Mouse (Mus musculus) forelimb bud, embryonic 11.5 days (tissue): Measurements from ENCODE around the gene Sept9.

Source experiments
- DNase-seq: peaks from one replicate; pipeline ENCODE4 v3.0.0-alpha.2; 2012; ENCODE audit warnings: low read depth, low spot score

The Sept9 gene

DNA sequence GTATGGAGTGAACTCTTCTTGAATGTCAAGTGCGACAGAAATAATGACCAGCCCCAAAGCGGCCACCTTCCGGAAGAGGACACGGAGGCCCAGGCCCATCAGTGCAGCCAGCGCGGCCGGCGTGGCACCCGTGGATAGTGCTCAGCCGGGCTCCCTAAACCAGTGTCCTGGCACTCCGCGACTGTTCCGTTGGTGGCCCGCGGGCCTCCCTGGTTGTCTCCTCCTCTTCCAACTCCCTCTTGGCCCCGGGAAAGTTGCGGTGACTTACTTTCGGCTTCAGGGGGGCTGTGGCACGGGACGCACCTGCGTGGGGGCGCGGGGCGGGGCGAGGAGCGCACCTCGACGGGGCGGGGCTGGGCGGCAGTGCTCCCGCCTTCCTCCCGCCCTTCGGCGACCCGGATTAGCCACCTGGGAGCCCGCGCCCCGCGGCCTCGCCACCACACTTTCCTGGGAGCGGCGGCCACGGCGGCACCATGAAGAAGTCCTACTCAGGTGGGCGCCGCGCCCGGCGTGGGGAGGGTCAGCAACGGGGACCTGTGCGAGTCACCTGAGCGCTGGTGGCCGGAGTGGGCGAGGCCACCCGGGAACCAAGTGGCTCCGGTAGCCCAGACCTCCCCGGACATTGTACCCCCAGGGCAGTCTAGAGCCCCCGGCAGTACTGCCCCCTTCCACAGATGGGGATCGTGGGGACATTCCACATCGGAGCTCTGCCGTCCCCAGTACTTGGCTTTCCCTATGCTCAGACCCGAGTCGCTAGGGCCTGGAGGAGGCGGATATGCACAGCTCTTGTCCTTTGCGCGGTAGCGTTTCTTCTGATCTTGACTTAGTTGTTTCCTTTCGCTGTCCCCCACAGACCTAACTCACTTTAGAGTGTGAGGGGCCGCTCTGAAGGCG, at the start of gene Sept9:
Gene Sept9, plus strand, starts transcription at position 380 of the 894 bp plus-strand sequence.
- peak; percentile 25 for DNase-seq

DNA sequence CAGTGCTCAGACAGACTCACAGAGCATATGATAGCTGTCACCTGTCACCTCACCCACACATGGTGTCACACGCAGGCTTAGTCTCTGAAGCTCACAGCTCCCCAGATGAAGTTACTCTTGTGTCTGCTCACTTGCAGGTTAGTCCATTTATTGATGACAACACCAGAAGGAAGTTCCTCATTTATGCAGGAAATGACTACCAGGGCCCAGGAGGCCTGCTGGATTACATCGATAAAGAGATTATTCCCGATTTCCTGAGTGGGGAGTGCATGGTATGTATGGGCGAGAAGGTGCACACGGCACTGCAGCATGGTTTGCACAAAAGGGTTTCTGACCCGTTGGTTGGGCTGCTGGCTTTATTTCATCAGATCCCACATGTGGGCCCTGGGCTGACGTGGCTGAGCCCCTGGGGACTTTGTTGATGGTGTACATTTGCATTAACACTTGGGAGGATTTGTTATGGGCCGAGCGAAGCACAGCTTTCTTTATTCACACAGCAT, 48.9 kb upstream of the Sept9 start:
- DNase-seq = no peak

DNA sequence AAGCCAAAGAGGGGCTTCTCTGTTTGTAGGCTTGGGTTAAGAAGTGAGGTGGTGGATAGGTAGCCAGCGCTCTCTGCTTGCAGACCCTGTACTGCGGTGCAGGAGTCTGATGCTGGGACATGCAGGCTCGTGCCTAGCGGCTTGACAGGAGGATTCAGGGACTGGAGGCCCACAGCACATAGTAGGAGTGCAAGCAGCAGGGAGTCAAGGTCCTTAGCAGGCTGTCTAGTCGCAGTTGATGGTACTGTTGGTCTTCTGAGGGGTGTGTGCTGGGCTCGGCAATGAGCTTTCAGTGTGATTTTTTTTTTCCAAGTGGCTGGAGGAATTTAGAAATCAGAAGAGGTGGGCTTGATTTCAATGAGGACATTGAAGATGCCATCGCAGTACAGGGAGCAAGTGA, 48.0 kb upstream of the Sept9 start:
- DNase-seq = no peak

DNA sequence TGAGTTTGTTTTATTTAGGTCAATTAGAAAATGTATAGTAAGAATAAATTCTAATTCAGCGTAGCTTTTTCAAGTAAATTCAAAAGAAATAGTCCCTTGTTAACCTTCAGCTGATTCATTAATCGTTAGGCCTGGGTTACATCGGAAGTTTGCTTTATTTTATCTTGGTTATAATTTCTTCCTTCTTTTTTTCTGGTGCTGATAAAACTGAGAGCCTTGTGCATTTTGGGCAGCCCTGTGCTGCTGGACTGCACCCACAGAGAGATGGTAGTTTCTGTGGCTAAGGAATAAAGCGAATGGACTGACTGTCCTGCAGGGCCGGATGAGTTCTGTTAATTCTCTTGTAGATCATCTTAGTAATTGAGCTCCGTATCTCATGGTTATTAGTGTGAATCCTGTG, 46.9 kb upstream of the Sept9 start:
- DNase-seq = no peak

DNA sequence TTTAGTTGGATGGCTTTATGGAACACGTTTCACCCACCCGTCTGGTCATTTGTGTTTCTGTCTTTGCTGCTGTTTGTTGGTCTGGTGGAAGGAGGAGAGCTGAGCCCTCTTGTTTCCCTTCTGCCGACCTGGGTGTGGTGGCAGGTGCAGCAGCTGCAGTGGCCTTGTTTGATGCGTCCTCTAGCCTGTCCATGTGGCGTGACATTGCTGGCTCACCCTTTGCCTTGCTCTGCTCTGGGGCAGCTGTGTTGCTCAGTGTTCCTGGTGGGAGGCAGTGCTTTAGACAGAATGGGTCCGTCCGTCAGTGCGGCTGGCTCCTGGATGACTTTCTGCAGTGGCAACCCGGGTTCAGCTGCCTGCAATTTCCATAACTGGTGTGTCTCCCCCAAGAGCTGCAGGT, 45.9 kb upstream of the Sept9 start:
- no peak for DNase-seq

DNA sequence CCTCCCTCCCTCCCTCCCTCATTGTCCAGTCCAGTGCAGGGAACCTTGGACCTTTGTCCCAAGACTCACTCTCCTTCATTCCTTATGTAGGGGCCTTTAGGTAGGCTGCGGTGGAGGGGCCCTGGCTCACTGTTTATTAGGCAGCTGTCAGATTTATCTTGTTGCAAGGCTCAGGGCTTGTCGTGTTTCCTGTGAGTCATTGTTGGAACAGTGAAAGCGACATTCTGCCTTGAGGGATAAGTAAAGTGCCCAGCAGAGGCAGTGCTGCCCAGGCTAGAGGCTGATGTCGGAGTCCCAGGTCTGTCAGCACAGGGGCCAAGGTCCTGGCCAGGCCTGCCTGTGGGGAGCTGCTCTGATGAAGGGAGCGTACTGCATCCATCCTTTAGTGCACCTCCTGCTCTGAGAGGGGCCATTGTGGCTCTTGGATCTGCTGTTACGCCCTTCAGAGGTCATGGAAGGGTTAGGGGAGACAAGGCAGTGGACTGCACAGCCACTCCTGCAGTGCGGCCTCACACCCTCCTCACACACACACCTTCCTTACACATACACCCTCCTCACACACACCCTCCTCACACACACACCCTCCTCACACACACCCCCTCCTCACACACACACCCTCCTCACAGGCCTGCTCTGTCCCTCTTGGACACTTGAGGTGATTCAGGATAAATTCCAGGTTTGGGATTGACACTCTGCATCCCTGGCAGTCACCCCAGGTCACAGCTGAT, 45.2 kb upstream of the Sept9 start:
- DNase-seq = no peak

DNA sequence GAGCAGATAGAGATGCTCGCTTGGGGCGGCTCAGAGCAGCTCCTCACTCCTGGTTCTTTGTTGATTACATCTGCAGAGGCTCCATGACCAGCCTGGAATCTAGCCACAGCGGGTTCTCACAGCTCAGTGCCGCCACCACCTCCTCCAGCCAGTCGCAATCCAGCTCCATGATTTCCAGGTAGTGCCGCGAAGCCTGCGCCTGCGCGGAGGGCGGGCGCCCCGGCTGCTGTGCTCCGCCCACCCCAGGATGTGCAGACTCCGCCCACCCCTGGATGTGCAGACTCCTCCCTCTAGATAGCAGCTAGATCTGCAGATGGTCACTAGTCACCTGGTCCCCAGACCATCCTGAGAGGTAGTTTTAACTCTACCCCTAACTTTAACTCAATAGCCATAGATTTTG, 42.7 kb upstream of the Sept9 start:
- DNase-seq = peak; percentile 74

DNA sequence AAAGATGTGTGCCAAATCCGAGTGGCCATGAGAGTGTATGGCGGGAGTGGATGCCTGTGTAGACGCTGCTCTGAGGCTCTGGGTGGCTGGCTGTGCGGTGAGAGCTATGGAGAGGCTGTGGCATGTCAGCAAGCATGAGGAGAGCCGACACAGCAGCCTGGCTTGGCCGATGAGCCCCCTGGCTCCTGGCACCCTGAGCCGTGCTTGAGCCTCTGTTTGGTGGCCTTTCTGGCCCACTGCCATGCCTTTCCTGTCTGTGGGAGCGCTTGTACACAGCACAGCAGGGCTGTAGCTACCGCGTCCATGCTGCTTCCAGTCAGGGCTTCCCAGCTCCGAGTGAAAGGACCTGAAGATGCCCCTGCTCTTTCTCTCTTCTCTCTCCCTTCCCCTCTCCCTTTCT, 41.1 kb upstream of the Sept9 start:
- DNase-seq = no peak

DNA sequence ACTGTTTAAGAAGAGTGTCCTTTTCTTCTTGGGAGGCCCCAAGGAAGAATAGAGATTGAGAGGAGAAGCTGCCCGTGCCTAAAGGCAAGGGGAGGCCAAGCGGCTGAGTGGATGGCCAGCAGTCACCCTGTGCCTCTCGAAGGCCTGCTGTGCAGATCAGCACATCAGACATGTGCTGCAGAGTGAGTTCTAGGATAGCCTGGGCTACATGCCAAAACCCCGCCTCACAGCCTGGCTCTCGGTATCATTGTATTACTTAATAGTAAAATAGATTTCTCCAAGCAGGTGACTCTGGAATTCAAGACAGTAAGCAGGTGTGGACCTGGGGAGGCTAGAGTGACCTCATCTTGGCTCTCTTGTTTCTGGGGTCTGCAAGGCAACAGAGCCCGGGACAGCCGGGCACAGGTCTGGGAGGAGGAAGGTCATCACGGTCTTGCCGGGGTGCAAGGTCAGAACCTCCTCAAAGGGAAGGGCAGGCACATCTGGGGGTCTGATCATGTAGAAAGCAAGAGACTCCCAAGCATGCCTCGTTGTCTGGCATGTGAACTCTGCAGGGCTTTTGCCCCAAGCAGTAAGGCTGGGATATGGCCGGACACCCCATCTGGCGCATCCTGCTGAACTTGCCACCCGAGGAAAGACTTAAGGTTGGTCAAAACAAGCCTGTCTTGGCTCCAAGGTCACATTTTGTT, 40.1 kb upstream of the Sept9 start:
- no peak for DNase-seq

DNA sequence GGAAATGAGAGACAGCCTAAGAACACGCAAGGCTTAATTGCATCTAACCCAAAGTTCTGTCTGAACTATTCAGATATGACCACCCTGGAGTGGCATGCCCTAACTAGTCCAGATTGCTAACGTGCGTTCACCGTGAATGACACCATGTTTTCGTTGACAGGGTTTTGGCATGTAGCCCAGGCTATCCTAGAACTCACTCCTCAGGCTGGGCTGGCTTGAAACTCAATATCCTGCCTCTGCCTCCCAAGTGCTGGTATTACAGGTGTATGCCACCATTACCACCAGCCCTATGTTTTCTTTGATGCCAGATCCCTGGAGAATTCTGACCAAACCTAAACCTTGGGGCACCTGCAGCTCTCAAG, 39.5 kb upstream of the Sept9 start:
- no peak for DNase-seq

DNA sequence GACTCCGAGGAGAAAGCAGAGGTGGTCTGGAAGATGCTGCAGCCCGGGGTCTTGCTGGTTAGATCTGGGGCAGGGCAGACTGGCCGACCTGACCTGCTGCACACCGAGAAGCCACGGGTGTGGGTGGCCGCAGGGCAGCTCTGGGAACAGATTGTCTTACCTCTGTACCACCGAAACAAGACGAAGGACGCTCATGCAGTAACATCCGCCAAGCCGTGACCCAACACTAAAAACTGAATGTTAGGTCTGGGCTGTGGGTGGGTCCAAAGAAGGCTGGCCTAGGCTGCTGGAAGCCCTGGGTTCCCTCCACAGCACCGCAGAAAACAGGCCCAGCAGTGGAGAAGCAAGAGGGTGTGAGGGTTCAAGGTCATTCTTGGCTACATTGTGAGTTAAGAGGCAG, 38.7 kb upstream of the Sept9 start:
- DNase-seq = no peak

DNA sequence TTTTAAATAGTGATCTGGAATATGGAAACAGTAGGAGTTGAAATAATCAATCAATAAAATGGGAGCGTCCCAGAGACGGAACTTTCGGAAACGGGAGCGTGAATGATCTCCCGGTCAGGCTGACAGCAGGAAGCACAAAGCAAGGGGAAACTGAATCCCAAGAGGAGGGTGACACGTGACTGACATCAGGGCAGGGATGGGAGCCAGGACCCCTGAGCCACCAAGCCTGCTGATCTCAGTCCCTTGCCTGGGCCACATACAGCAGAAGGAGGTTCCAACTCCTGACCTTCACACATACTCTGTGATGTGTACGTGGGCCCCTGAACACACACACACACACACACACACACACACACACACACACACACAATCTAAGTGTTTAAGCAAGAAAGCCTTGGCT, 37.9 kb upstream of the Sept9 start:
- DNase-seq = no peak

DNA sequence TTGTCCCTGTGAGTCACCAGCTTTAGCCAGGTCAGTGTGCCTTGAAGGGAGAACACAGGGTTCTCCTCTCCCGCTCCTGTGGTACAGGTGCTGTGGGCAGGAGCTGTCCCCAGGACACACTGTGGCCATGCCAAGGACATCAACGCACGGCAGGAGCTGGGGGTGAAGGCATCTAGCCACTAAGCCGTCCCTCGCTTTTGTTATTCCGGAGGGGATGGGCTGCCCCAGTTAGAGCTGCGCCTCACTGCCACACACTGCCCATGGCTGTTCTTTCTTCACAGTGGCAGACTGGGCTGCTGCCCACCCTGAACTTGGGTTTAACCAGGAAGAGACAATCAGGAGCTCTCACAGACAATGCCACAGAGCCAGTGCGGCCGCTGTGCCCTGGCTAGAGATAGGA, 36.4 kb upstream of the Sept9 start:
- no peak for DNase-seq

DNA sequence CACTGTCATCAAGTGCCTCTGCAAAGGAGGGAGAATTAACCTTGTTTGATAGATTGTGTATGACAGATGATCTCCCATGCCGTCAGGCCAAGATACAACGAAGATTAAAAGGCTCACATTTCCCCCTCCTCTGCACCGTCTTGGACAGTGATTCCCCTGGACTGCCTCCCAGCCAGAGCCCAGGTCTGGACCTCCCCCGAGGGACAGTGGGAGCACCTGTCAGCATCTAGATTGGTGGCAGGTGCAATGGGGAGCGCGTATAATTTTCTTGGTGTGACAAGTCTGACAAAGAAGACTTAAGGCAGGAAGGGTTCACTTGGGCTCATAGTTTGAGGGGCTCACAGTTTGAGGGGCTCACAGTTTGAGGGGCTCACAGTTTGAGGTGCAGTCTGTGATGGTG, 35.7 kb upstream of the Sept9 start:
- DNase-seq = no peak

DNA sequence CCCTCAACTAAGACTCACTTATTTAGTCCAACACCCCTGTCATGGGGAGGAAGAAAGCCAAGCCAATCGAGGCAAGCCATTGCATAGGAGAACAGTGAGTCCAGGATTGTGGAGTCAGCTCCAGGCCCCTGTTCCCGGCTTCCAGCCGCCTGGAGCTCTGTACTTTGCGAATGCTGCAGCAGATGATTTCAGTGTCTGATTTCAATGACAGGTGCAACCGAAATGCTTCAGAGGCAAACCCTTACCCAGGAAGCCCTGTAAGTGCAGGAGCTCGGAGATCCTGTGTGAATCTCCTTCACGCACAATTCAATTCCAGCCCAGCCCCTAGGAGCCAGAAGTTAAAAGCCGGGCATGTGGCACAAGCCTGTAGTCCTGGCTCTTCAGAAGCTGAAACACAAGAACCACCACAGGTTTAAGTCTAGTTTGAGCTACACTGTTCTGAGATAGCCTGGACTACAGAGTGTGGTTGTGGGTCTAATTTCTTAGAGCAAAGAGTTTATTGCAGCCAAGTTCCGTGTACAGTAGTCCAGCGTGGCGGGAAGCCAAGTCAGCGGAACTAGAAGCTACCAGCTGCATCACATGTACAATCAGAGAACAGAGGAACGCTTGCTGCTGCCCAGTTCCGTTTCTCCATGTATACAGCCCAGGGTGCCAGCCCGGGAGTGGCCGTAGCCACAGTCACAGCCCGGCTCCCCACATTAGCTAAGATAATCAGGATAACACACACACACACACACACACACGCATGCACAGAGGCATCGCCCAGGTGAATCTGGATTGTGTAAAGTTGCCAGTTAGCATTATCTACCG, 31.0 kb upstream of the Sept9 start:
- no peak for DNase-seq

DNA sequence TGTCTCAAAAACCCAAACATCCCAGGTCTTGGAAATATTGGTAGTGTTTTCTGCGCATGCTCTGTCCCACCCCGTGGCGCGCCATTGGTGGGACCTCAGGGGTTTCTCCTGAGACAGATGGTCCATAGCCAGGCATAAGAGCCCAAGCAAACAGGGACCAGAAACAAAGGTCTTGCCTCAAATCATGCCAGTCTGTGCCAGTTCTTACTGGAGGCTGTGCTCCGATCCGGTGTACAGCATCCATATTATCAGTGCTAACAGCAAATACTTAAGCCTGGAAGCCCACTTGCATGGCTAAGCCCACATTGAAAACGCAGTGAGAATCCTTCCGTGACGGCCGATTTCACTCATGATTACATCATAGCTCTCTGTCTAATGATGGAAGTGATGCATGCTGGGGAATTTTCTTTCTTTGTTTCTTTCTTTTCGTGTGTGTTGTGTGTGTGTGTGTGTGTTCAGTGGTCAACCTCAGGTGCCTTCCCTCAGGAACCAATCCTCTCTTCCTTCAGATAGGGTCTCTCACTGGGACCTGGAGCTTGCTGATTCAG, 30.3 kb upstream of the Sept9 start:
- no peak for DNase-seq

DNA sequence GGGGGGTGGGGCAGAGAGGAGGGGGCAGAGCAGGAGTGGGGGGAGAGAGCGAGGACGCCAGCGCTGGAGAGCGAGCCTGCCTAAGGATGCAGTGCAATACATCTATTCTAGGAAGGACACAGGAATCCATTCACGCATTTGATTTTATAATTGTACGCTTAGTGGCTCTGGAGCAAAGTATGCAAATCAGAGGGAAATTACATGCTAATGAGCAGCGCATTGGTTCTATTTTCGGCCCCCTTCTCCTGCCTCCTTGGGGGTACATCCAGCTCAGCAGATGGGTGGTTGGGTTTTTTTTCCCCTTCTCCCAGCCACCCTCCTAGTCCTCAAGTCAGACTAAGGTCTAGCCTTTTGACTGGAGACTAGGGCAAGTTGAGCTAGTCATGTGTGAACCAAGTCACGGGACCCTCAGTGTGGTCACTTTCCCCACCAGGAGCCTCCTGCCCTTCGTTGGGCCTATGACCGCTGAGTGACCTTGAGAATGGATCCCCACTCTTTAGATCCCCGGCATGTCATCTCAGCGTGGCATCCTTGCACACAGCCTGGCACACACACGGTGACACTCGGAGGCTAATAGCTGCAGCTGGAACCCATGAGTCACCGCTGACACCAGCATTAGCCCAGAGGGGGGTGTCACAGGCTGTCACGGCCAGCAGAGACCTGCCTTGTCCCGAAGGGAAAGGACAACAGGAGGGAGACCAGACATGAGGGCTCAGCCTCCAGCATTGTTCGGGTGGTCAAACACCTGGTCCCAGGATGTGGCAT, 29.5 kb upstream of the Sept9 start:
- DNase-seq = no peak

DNA sequence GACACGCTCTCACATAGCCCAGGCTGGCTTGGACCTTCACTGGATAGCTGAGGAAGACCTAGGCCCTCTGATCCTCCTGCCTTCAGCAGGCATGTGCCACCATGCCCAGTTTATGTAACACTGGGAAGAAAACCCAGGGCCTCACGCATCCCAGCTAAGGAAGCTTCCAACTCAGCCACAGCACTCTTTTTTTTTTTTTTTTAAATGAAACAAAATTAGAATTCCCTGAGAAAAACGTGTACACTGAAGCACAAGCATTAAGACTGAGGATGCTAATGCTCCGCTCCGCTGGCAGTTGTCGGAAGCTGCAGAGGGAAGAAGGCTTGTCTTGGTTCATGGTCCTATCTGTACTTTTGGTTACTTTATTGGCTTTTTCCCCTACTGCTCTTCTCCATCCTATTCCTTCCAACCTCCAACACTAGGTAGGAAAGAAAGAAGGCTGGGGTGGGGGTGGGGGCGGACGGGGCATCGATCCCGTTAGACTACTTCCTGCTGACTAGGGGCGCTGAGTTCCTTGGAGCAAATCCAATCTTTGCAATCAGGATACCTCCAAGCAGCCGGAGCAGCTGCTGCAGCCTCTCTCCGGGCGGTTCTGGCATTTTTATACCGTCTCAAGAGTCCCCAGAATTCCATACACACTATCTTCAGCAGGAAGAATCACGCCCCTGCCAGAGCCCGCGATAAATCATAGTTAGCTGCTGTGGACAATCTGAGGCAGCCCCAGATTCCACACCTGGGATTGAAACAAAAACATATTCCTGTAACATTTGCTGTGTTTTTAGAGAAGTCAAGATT, 25.2 kb upstream of the Sept9 start:
- no peak for DNase-seq

DNA sequence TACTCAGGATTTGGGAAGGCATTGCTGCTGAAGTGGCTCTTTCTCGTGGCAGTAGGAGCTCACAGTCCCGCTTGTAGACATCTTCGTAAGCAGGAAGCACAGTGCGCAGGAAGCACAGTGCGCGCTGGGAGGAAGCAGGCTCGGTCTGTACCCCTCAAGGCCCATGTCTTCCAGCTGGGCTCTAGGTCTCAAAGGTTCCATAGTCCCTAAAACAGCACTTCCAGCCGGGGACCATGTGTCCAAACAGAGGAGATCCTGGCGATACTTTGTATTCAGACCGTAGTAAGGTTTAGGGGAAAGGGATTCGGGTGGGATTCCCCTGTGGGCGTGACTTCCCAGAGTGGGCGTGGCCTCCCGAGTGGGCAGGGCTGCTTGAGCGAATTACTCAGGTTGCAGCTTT, 24.5 kb upstream of the Sept9 start:
- no peak for DNase-seq

DNA sequence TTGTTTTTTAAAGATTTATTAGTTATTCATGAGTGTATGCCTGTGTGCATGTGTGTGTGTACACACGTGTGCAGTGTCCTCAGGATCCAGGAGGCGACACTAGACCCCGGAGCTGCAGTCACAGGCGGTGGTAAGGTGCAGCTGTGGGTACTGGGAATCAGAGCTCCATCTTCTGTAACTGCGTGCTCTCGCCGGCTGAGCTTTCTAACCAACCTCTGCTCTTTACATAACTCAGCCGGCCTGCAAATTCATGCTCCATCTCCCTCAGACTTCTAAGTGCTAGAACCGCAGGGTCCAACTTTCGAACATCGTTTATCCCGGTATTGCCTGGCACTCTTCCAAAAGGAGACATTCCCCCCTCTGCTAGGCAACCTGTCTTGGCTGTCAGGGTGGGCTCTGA, 24.0 kb upstream of the Sept9 start:
- no peak for DNase-seq
